Mouse (Mus musculus) liver, embryonic 14.5 days (tissue): Measurements from ENCODE around the gene Pcyox1.

Experiments used
- CTCF ChIP-seq: IDR thresholded peaks from 2 replicates; pipeline ENCODE4 v1.5.1; 2016; ENCODE audit warnings: antibody characterized with exemption, low read depth, control low read depth
- EP300 ChIP-seq: IDR thresholded peaks from 2 replicates; pipeline ENCODE4 v1.6.1; 2016; ENCODE audit warnings: antibody characterized with exemption, low read depth

DNA sequence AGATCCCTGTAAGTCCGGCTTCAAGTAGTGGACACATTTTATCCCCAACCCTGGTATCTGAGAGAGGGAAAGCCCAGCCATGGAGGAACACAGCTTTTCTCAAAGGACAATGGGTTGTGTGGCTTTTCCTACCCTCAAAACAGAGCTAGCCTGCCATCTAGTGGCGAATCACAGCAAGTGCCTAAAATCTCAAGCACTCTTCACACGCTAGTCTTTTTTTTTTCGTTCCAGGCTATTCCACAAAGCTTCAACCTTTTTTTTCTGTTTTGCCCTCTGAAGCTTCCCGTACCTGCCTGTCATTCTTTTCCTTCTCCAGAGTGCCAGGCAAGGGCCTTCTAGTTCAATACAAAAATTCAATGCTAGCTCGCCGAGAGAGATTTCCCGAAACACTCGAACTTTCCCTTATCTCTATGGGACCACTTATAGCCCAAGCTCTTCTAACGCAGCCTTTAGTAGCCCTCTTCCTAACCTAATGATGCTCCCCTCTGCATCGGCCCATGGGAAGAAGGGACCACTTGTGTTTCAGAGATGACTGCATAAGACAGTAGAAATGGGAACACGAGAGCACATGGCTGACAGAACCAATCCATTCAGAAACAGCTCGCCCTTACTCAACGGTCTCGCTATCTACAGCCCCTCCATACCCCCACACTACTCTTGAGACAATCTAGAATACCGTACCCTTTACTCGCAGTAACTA is 32.4 kb downstream of the Pcyox1 start:
- TF ChIP-seq CTCF, result peak; percentile 95
- no peak for TF ChIP-seq EP300
